Mouse (Mus musculus): Measurements from ENCODE around the gene Tma7. TPM values are rescaled to one million over a fixed set of nuclear protein-coding genes. Genes with fewer than 3 reads are reported as not detected.

Gene Tma7
- polyA plus RNA-seq, 1 experiment from 2014 or later = 774 TPM

DNA sequence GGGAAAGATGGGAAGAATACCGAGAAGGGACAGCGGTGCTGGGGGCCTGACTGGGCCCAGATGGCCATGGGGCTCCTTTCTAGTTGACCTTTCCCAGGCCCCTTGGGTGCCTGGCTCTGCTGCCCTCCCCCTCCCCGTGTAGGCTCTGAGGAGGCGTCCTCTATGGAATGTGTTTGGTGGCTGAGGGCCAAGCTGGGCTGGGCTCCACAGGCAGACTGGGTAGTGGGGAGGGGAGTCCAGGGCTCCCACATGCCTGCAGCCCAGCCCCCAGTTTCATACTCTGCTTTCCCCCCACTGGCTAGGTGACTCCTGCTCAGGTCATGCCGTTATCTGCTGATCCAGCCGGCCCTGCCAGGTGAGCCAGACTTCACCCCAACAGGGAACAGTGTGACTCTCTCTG lies 16.6 kb upstream of the Tma7 start:
- DNase-seq (ENCODE audit: low spot score) = no peak
- H3K9ac ChIP-seq (ENCODE audit: low read depth, low read length) = no peak overlapping the region
- no peaks in the 10 kb centered on the region for H3K9me3 ChIP-seq (ENCODE audit: control insufficient read depth, low read length)
- H3K27me3 ChIP-seq (ENCODE audit: control insufficient read depth, insufficient read depth, low read length) = no peaks in the 10 kb centered on the region
- H3K36me3 ChIP-seq (ENCODE audit: control insufficient read depth, insufficient read depth, low read length) = peaks cover 2% of the 10 kb centered on the region; the same call in 1 of the 2 replicates
- no peak overlapping the region for H3K4me3 ChIP-seq (ENCODE audit: low read depth, low read length)
- H3K4me2 ChIP-seq (replicated peaks; ENCODE audit: low read depth, low read length) = no peak overlapping the region; the same call in 1 of the 2 replicates
- H3K27ac ChIP-seq (ENCODE audit: low read depth, low read length) = peak overlapping the region; percentile 32; the same call in 1 of the 2 replicates
- 63% methylated on average over 5 of the region's 6 CpGs for WGBS
- peaks cover 20% of the 10 kb centered on the region for H3K4me1 ChIP-seq (replicated peaks; ENCODE audit: control insufficient read depth, insufficient read depth, low read length)
- no peak for ATAC-seq (ENCODE audit: low FRiP score)

DNA sequence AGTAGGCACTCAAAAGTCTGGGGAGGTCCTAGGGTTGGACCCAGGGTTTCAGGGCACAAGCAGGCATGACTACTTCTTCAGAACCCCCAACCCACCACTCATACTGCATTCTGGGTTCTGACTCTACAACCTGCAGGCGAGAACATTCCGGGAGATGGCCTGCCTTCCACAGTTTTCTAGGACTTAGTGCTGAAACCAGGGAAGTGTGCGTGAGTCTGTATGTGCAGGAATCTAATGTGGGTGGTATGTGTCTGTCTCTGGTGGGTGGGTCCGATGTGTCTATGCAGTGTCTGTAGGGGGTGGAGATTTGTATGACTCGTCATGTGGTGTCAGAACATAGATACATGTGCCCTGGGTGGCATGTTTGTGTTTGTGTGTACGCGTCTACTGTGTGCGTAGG lies 16.0 kb upstream of the Tma7 start:
- DNase-seq (ENCODE audit: low spot score) (no peak), ATAC-seq (ENCODE audit: low FRiP score) (no peak)
- WGBS = 92% methylated on average over 8 of the region's 8 CpGs
- Histone ChIP-seq H3K27ac (ENCODE audit: low read depth, low read length) (no peak overlapping the region), H3K9me3 (ENCODE audit: control insufficient read depth, low read length) (no peaks in the 10 kb centered on the region), H3K9ac (ENCODE audit: low read depth, low read length) (no peak overlapping the region; the same call in 1 of the 2 replicates), H3K36me3 (ENCODE audit: control insufficient read depth, insufficient read depth, low read length) (peaks cover 2% of the 10 kb centered on the region; the same call in 1 of the 2 replicates), H3K4me3 (ENCODE audit: low read depth, low read length) (no peak overlapping the region; the same call in none of the 2 replicates), H3K4me1 (replicated peaks; ENCODE audit: control insufficient read depth, insufficient read depth, low read length) (peaks cover 20% of the 10 kb centered on the region), H3K4me2 (replicated peaks; ENCODE audit: low read depth, low read length) (peak overlapping the region; percentile 96), H3K27me3 (ENCODE audit: control insufficient read depth, insufficient read depth, low read length) (no peaks in the 10 kb centered on the region)

DNA sequence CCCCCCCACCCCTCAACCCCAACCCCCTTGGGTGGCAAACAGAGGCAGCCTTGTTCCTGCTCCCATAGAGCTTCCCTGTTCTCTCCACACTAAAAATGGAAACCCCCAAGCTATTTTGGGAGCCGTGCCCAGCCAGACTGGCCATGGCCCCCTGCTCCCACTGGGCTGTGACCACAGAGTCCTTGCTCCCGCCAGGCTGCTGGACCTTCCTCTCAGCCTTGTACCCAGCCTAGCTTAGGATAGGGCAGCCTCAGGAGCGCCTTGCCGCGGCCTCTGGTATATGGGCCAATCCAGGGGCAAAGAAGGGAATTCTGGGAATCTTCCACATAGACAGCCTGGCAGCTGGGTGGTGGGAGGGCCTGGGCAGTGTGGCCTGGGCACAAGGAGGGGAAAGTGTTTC lies 15.4 kb upstream of the Tma7 start:
- no peak for DNase-seq (ENCODE audit: low spot score)
- Histone ChIP-seq H3K4me1 (replicated peaks; ENCODE audit: control insufficient read depth, insufficient read depth, low read length) (peaks cover 20% of the 10 kb centered on the region), H3K27me3 (ENCODE audit: control insufficient read depth, insufficient read depth, low read length) (no peaks in the 10 kb centered on the region), H3K36me3 (ENCODE audit: control insufficient read depth, insufficient read depth, low read length) (peaks cover 2% of the 10 kb centered on the region; the same call in 1 of the 2 replicates), H3K27ac (ENCODE audit: low read depth, low read length) (peak overlapping the region; percentile 100; the same call in 1 of the 2 replicates), H3K4me3 (ENCODE audit: low read depth, low read length) (peak overlapping the region; percentile 64), H3K4me2 (replicated peaks; ENCODE audit: low read depth, low read length) (peak overlapping the region; percentile 96), H3K9me3 (ENCODE audit: control insufficient read depth, low read length) (no peaks in the 10 kb centered on the region), H3K9ac (ENCODE audit: low read depth, low read length) (peak overlapping the region; percentile 52; the same call in 1 of the 2 replicates)
- 69% methylated on average over 5 of the region's 5 CpGs for WGBS
- no peak for ATAC-seq (ENCODE audit: low FRiP score)

- H3K9ac ChIP-seq (ENCODE audit: low read depth, low read length) = peak overlapping the region; percentile 98
- DNase-seq (ENCODE audit: low spot score) (no peak), ATAC-seq (ENCODE audit: low FRiP score) (no peak)
- H3K4me3 ChIP-seq (ENCODE audit: low read depth, low read length) = peak overlapping the region; percentile 64
- no peaks in the 10 kb centered on the region for H3K27me3 ChIP-seq (ENCODE audit: control insufficient read depth, insufficient read depth, low read length)
- peaks cover 20% of the 10 kb centered on the region for H3K4me1 ChIP-seq (replicated peaks; ENCODE audit: control insufficient read depth, insufficient read depth, low read length)
- WGBS = 13% methylated on average over 6 of the region's 6 CpGs
- peaks cover 2% of the 10 kb centered on the region; the same call in 1 of the 2 replicates for H3K36me3 ChIP-seq (ENCODE audit: control insufficient read depth, insufficient read depth, low read length)
- peak overlapping the region; percentile 100 for H3K27ac ChIP-seq (ENCODE audit: low read depth, low read length)
- peak overlapping the region; percentile 96 for H3K4me2 ChIP-seq (replicated peaks; ENCODE audit: low read depth, low read length)
- no peaks in the 10 kb centered on the region for H3K9me3 ChIP-seq (ENCODE audit: control insufficient read depth, low read length)
These were observed 14.9 kb upstream of the Tma7 start for GRCm38 (mm10) chr9:109097291-109097690.

- H3K4me1 ChIP-seq (replicated peaks; ENCODE audit: control insufficient read depth, insufficient read depth, low read length) = peaks cover 20% of the 10 kb centered on the region
- DNase-seq (ENCODE audit: low spot score) (no peak), ATAC-seq (ENCODE audit: low FRiP score) (no peak)
- peak overlapping the region; percentile 98 for H3K9ac ChIP-seq (ENCODE audit: low read depth, low read length)
- H3K27me3 ChIP-seq (ENCODE audit: control insufficient read depth, insufficient read depth, low read length) = no peaks in the 10 kb centered on the region
- peak overlapping the region; percentile 96 for H3K4me2 ChIP-seq (replicated peaks; ENCODE audit: low read depth, low read length)
- H3K36me3 ChIP-seq (ENCODE audit: control insufficient read depth, insufficient read depth, low read length) = peaks cover 2% of the 10 kb centered on the region; the same call in 1 of the 2 replicates
- WGBS = 26% methylated on average over 6 of the region's 6 CpGs
- peak overlapping the region; percentile 64 for H3K4me3 ChIP-seq (ENCODE audit: low read depth, low read length)
- peak overlapping the region; percentile 100 for H3K27ac ChIP-seq (ENCODE audit: low read depth, low read length)
- H3K9me3 ChIP-seq (ENCODE audit: control insufficient read depth, low read length) = no peaks in the 10 kb centered on the region
These were observed 14.5 kb upstream of the Tma7 start for GRCm38 (mm10) chr9:109096856-109097255.

- peaks cover 2% of the 10 kb centered on the region; the same call in 1 of the 2 replicates for H3K36me3 ChIP-seq (ENCODE audit: control insufficient read depth, insufficient read depth, low read length)
- H3K4me1 ChIP-seq (replicated peaks; ENCODE audit: control insufficient read depth, insufficient read depth, low read length) = peaks cover 20% of the 10 kb centered on the region
- WGBS = 21% methylated on average over 9 of the region's 9 CpGs
- peak overlapping the region; percentile 64 for H3K4me3 ChIP-seq (ENCODE audit: low read depth, low read length)
- peak overlapping the region; percentile 98 for H3K9ac ChIP-seq (ENCODE audit: low read depth, low read length)
- peak overlapping the region; percentile 100 for H3K27ac ChIP-seq (ENCODE audit: low read depth, low read length)
- peak overlapping the region; percentile 96 for H3K4me2 ChIP-seq (replicated peaks; ENCODE audit: low read depth, low read length)
- no peaks in the 10 kb centered on the region for H3K9me3 ChIP-seq (ENCODE audit: control insufficient read depth, low read length)
- no peak for DNase-seq (ENCODE audit: low spot score)
- ATAC-seq (ENCODE audit: low FRiP score) = no peak
- H3K27me3 ChIP-seq (ENCODE audit: control insufficient read depth, insufficient read depth, low read length) = no peaks in the 10 kb centered on the region
These were observed 13.9 kb upstream of the Tma7 start for GRCm38 (mm10) chr9:109096251-109096661.

- peaks cover 20% of the 10 kb centered on the region for H3K4me1 ChIP-seq (replicated peaks; ENCODE audit: control insufficient read depth, insufficient read depth, low read length)
- peak within 1 kb of the TSS; percentile 98 for H3K9ac ChIP-seq (ENCODE audit: low read depth, low read length)
- no peaks in the 10 kb centered on the region for H3K27me3 ChIP-seq (ENCODE audit: control insufficient read depth, insufficient read depth, low read length)
- peak within 1 kb of the TSS; percentile 64 for H3K4me3 ChIP-seq (ENCODE audit: low read depth, low read length)
- under 1% methylated on average over 76 of the region's 102 CpGs for WGBS
- no peaks in the 10 kb centered on the region for H3K9me3 ChIP-seq (ENCODE audit: control insufficient read depth, low read length)
- ATAC-seq (ENCODE audit: low FRiP score) (peak; percentile 78), DNase-seq (ENCODE audit: low spot score) (peak; percentile 88)
- H3K27ac ChIP-seq (ENCODE audit: low read depth, low read length) = peak within 1 kb of the TSS; percentile 100
- H3K4me2 ChIP-seq (replicated peaks; ENCODE audit: low read depth, low read length) = peak within 1 kb of the TSS; percentile 96
- H3K36me3 ChIP-seq (ENCODE audit: control insufficient read depth, insufficient read depth, low read length) = no peaks in the 10 kb centered on the region; the same call in 1 of the 2 replicates
These were observed 13.0 kb upstream of the Tma7 start, which contains the start of gene Plxnb1 for GRCm38 (mm10) chr9:109095137-109095982. Gene Plxnb1 (plus strand): TSS chr9:109095389.

- peak overlapping the region; percentile 96 for H3K4me2 ChIP-seq (replicated peaks; ENCODE audit: low read depth, low read length)
- ATAC-seq (ENCODE audit: low FRiP score) (peak; percentile 8; the same call in 1 of the 2 replicates), DNase-seq (ENCODE audit: low spot score) (peak; percentile 55)
- 1% methylated on average over 21 of the region's 21 CpGs for WGBS
- no peaks in the 10 kb centered on the region for H3K9me3 ChIP-seq (ENCODE audit: control insufficient read depth, low read length)
- peak overlapping the region; percentile 98 for H3K9ac ChIP-seq (ENCODE audit: low read depth, low read length)
- no peaks in the 10 kb centered on the region for H3K27me3 ChIP-seq (ENCODE audit: control insufficient read depth, insufficient read depth, low read length)
- peaks cover 20% of the 10 kb centered on the region for H3K4me1 ChIP-seq (replicated peaks; ENCODE audit: control insufficient read depth, insufficient read depth, low read length)
- H3K4me3 ChIP-seq (ENCODE audit: low read depth, low read length) = peak overlapping the region; percentile 64
- H3K36me3 ChIP-seq (ENCODE audit: control insufficient read depth, insufficient read depth, low read length) = no peaks in the 10 kb centered on the region
- peak overlapping the region; percentile 100 for H3K27ac ChIP-seq (ENCODE audit: low read depth, low read length)
These were observed 12.3 kb upstream of the Tma7 start for GRCm38 (mm10) chr9:109094553-109095136.

Data from hindbrain, embryonic 11.5 days (tissue).